Mouse (Mus musculus) testis, adult 2 months (tissue): Measurements from ENCODE around the gene Trpc6.

Experiments used
- CTCF ChIP-seq: fragments of 200-500 bp; IDR thresholded peaks from 2 replicates; pipeline ENCODE4 v1.5.1; 2012; ENCODE audit warnings: low read depth, mild to moderate bottlenecking, inconsistent platforms, low read length, moderate library complexity; ENCODE audit not compliant: control insufficient read depth, insufficient read depth, insufficient replicate concordance
- POLR2A ChIP-seq: fragments of 200-500 bp; IDR thresholded peaks from 2 replicates; pipeline ENCODE4 v1.6.1; 2012; ENCODE audit warnings: low read depth, mild to moderate bottlenecking, inconsistent platforms, low read length, moderate library complexity; ENCODE audit not compliant: control insufficient read depth

GRCm38 (mm10) chr9:8719017-8719416, 175.1 kb downstream of the Trpc6 start:
- no peak for TF ChIP-seq CTCF
- TF ChIP-seq POLR2A = no peak
